Mouse (Mus musculus): ENCODE data around the gene Mpeg1. TPM values are rescaled to one million over a fixed set of nuclear protein-coding genes. Genes with fewer than 3 reads are reported as not detected.

Gene Mpeg1
- polyA plus RNA-seq, 1 experiment = 3.6 TPM

GRCm38 (mm10) chr19:12466204-12466603 lies 5.6 kb downstream of the Mpeg1 start:
- peak; percentile 59 to 62 for DNase-seq
- WGBS = 21% methylated on average over 7 of the region's 7 CpGs
- TF ChIP-seq POLR2A (IDR thresholded peaks at IDR 0.05; ENCODE audit: borderline replicate concordance, insufficient read depth, low read length) (no peak), CTCF (IDR thresholded peaks at IDR 0.05; ENCODE audit: borderline replicate concordance, insufficient read depth, low read depth, low read length) (peak; percentile 91)

GRCm38 (mm10) chr19:12467436-12467835 lies 6.9 kb downstream of the Mpeg1 start:
- TF ChIP-seq POLR2A (IDR thresholded peaks at IDR 0.05; ENCODE audit: borderline replicate concordance, insufficient read depth, low read length) (no peak), CTCF (IDR thresholded peaks at IDR 0.05; ENCODE audit: borderline replicate concordance, insufficient read depth, low read depth, low read length) (peak; percentile 31; the same call in 1 of the 2 replicates)
- Histone ChIP-seq H3K4me3 (replicated peaks; ENCODE audit: insufficient read depth, low read depth, low read length) (no peak overlapping the region), H3K27me3 (ENCODE audit: control insufficient read depth, insufficient read depth, low read length) (no peaks in the 10 kb centered on the region), H3K4me1 (ENCODE audit: control insufficient read depth, insufficient read depth, low read length) (no peaks in the 10 kb centered on the region), H3K27ac (ENCODE audit: insufficient read depth, low read length) (no peak overlapping the region)
- no peak for DNase-seq
- WGBS = 69% methylated on average over 5 of the region's 5 CpGs

More at GRCm38 (mm10) chr19:12466204-12466603, 5.6 kb downstream of the Mpeg1 start:
- H3K4me3 ChIP-seq (replicated peaks; ENCODE audit: insufficient read depth, low read depth, low read length) = no peak overlapping the region
- no peak overlapping the region for H3K27ac ChIP-seq (ENCODE audit: insufficient read depth, low read length)
- H3K27me3 ChIP-seq (ENCODE audit: control insufficient read depth, insufficient read depth, low read length) = no peaks in the 10 kb centered on the region
- no peaks in the 10 kb centered on the region for H3K4me1 ChIP-seq (ENCODE audit: control insufficient read depth, insufficient read depth, low read length)

GRCm38 (mm10) chr19:12471866-12472265 lies 11.3 kb downstream of the Mpeg1 start:
- Histone ChIP-seq H3K4me1 (ENCODE audit: control insufficient read depth, insufficient read depth, low read length) (peaks cover 5% of the 10 kb centered on the region), H3K4me3 (replicated peaks; ENCODE audit: insufficient read depth, low read depth, low read length) (no peak overlapping the region), H3K27ac (ENCODE audit: insufficient read depth, low read length) (no peak overlapping the region), H3K27me3 (ENCODE audit: control insufficient read depth, insufficient read depth, low read length) (no peaks in the 10 kb centered on the region)
- 41% methylated on average over 3 of the region's 3 CpGs for WGBS
- DNase-seq = no peak
- TF ChIP-seq CTCF (IDR thresholded peaks at IDR 0.05; ENCODE audit: borderline replicate concordance, insufficient read depth, low read depth, low read length) = no peak
- TF ChIP-seq POLR2A (IDR thresholded peaks at IDR 0.05; ENCODE audit: borderline replicate concordance, insufficient read depth, low read length) = no peak

GRCm38 (mm10) chr19:12472381-12472976 lies 11.9 kb downstream of the Mpeg1 start:
- Histone ChIP-seq H3K27ac (ENCODE audit: insufficient read depth, low read length) (no peak overlapping the region), H3K4me1 (ENCODE audit: control insufficient read depth, insufficient read depth, low read length) (peaks cover 5% of the 10 kb centered on the region), H3K27me3 (ENCODE audit: control insufficient read depth, insufficient read depth, low read length) (no peaks in the 10 kb centered on the region), H3K4me3 (replicated peaks; ENCODE audit: insufficient read depth, low read depth, low read length) (no peak overlapping the region)
- no peak for DNase-seq
- 81% methylated on average over 5 of the region's 5 CpGs for WGBS
- TF ChIP-seq CTCF (IDR thresholded peaks at IDR 0.05; ENCODE audit: borderline replicate concordance, insufficient read depth, low read depth, low read length) (no peak), POLR2A (IDR thresholded peaks at IDR 0.05; ENCODE audit: borderline replicate concordance, insufficient read depth, low read length) (no peak)

GRCm38 (mm10) chr19:12473201-12473641 lies 12.6 kb downstream of the Mpeg1 start:
- 81% methylated on average over 4 of the region's 4 CpGs for WGBS
- DNase-seq = no peak
- TF ChIP-seq CTCF (IDR thresholded peaks at IDR 0.05; ENCODE audit: borderline replicate concordance, insufficient read depth, low read depth, low read length) = no peak
- no peak for TF ChIP-seq POLR2A (IDR thresholded peaks at IDR 0.05; ENCODE audit: borderline replicate concordance, insufficient read depth, low read length)
- Histone ChIP-seq H3K4me3 (replicated peaks; ENCODE audit: insufficient read depth, low read depth, low read length) (no peak overlapping the region), H3K4me1 (ENCODE audit: control insufficient read depth, insufficient read depth, low read length) (peaks cover 5% of the 10 kb centered on the region), H3K27ac (ENCODE audit: insufficient read depth, low read length) (no peak overlapping the region), H3K27me3 (ENCODE audit: control insufficient read depth, insufficient read depth, low read length) (no peaks in the 10 kb centered on the region)

GRCm38 (mm10) chr19:12473951-12474350 lies 13.4 kb downstream of the Mpeg1 start:
- H3K27ac ChIP-seq (ENCODE audit: insufficient read depth, low read length) = no peak overlapping the region
- no peak for TF ChIP-seq CTCF (IDR thresholded peaks at IDR 0.05; ENCODE audit: borderline replicate concordance, insufficient read depth, low read depth, low read length)
- TF ChIP-seq POLR2A (IDR thresholded peaks at IDR 0.05; ENCODE audit: borderline replicate concordance, insufficient read depth, low read length) = no peak
- 83% methylated on average over 4 of the region's 4 CpGs for WGBS

GRCm38 (mm10) chr19:12475380-12476250 lies 15.0 kb downstream of the Mpeg1 start:
- 34% methylated on average over 15 of the region's 15 CpGs for WGBS
- no peak for TF ChIP-seq CTCF (IDR thresholded peaks at IDR 0.05; ENCODE audit: borderline replicate concordance, insufficient read depth, low read depth, low read length)
- 0 out of 2 replicates have a peak, but pooled peaks have one; percentile 29 for TF ChIP-seq POLR2A (IDR thresholded peaks at IDR 0.05; ENCODE audit: borderline replicate concordance, insufficient read depth, low read length)
- peak; percentile 82 to 88 for DNase-seq
- H3K4me1 ChIP-seq (ENCODE audit: control insufficient read depth, insufficient read depth, low read length) = peaks cover 5% of the 10 kb centered on the region
- H3K4me3 ChIP-seq (replicated peaks; ENCODE audit: insufficient read depth, low read depth, low read length) = peak overlapping the region; percentile 5
- H3K27ac ChIP-seq (ENCODE audit: insufficient read depth, low read length) = peak overlapping the region; percentile 58
- no peaks in the 10 kb centered on the region for H3K27me3 ChIP-seq (ENCODE audit: control insufficient read depth, insufficient read depth, low read length)

More at GRCm38 (mm10) chr19:12473951-12474350, 13.4 kb downstream of the Mpeg1 start:
- H3K4me3 ChIP-seq (replicated peaks; ENCODE audit: insufficient read depth, low read depth, low read length) = no peak overlapping the region
- no peak for DNase-seq
- H3K4me1 ChIP-seq (ENCODE audit: control insufficient read depth, insufficient read depth, low read length) = peaks cover 5% of the 10 kb centered on the region
- no peaks in the 10 kb centered on the region for H3K27me3 ChIP-seq (ENCODE audit: control insufficient read depth, insufficient read depth, low read length)

Data from cerebellum, adult 2 months (tissue).